Mouse (Mus musculus): ENCODE results near the gene Zbtb44. TPM values are rescaled to one million over a fixed set of nuclear protein-coding genes. Genes with fewer than 3 reads are reported as not detected.

Zbtb44 gene
- polyA plus RNA-seq, 1 experiment from 2014 or later: 7.1 TPM

DNA sequence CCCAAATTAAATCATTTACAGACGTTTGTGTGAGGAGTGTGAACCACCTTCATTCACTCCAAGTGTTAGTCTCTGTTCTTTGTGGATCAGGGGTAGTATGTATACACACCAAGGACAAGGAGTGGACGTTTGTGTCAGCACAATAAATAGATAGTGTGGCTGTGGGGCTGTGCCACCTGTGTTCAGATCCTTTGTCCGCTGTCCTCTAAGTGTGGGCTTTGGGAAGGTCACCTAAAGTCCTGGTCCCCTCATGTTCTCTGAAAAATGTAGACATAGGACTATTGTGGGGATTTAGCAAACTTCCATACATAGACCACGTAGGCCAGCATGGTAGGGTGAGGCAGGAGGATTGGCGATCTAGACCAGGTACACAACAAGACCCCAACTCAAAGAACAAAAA, 55.1 kb downstream of the Zbtb44 start:
- no peaks in the 10 kb centered on the region for H3K79me2 ChIP-seq (ENCODE audit: inconsistent target)
- H3K36me3 ChIP-seq (ENCODE audit: inconsistent target): no peaks in the 10 kb centered on the region
- H3K4me3 ChIP-seq (ENCODE audit: inconsistent target): no peak overlapping the region
- 81% methylated on average over 5 of the region's 5 CpGs for WGBS (ENCODE audit: missing documents)
- H3K27ac ChIP-seq: no peak overlapping the region

GRCm38 (mm10) chr9:31086085-31086753, 55.8 kb downstream of the Zbtb44 start:
- no peak overlapping the region for H3K27ac ChIP-seq
- no peak overlapping the region for H3K4me3 ChIP-seq (ENCODE audit: inconsistent target)
- 33% methylated on average over 10 of the region's 10 CpGs for WGBS (ENCODE audit: missing documents)
- no peaks in the 10 kb centered on the region for H3K79me2 ChIP-seq (ENCODE audit: inconsistent target)
- H3K36me3 ChIP-seq (ENCODE audit: inconsistent target): no peaks in the 10 kb centered on the region

GRCm38 (mm10) chr9:31086754-31087145, 56.3 kb downstream of the Zbtb44 start:
- H3K4me3 ChIP-seq (ENCODE audit: inconsistent target): no peak overlapping the region
- WGBS (ENCODE audit: missing documents): 86% methylated on average over 7 of the region's 7 CpGs
- no peak overlapping the region for H3K27ac ChIP-seq
- no peaks in the 10 kb centered on the region for H3K36me3 ChIP-seq (ENCODE audit: inconsistent target)
- H3K79me2 ChIP-seq (ENCODE audit: inconsistent target): no peaks in the 10 kb centered on the region

GRCm38 (mm10) chr9:31087466-31087865, 57.0 kb downstream of the Zbtb44 start:
- no peak overlapping the region for H3K4me3 ChIP-seq (ENCODE audit: inconsistent target)
- 85% methylated on average over 4 of the region's 4 CpGs for WGBS (ENCODE audit: missing documents)
- H3K36me3 ChIP-seq (ENCODE audit: inconsistent target): no peaks in the 10 kb centered on the region
- H3K79me2 ChIP-seq (ENCODE audit: inconsistent target): no peaks in the 10 kb centered on the region
- H3K27ac ChIP-seq: no peak overlapping the region

- H3K27ac ChIP-seq: no peak overlapping the region
- 81% methylated on average over 2 of the region's 3 CpGs for WGBS (ENCODE audit: missing documents)
- no peak overlapping the region for H3K4me3 ChIP-seq (ENCODE audit: inconsistent target)
- no peaks in the 10 kb centered on the region for H3K79me2 ChIP-seq (ENCODE audit: inconsistent target)
- H3K36me3 ChIP-seq (ENCODE audit: inconsistent target): no peaks in the 10 kb centered on the region
These were observed 57.7 kb downstream of the Zbtb44 start for GRCm38 (mm10) chr9:31088116-31088515.

DNA sequence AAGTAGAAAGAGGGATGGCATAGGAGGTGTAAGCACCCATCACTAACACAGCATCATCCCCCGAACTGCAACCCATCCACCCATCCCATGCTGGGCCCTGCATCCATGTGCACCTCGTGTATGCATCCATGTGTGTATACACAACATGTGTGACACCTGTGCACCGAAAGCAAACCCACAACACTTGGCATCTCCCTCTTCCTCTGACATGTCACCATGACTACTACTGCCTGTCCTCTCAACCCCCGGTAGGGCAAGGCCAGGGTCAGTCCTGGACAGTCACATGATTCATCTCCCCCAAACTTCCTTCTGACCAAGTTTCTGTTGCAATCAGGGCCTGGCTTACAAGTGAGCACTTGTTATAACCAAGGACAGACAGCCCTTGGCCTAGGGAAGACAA, 58.4 kb downstream of the Zbtb44 start:
- 75% methylated on average over 4 of the region's 4 CpGs for WGBS (ENCODE audit: missing documents)
- Histone ChIP-seq H3K27ac (no peak overlapping the region), H3K79me2 (ENCODE audit: inconsistent target) (no peaks in the 10 kb centered on the region), H3K4me3 (ENCODE audit: inconsistent target) (no peak overlapping the region), H3K36me3 (ENCODE audit: inconsistent target) (no peaks in the 10 kb centered on the region)

- Histone ChIP-seq H3K4me3 (ENCODE audit: inconsistent target) (no peak overlapping the region), H3K36me3 (ENCODE audit: inconsistent target) (no peaks in the 10 kb centered on the region), H3K27ac (no peak overlapping the region), H3K79me2 (ENCODE audit: inconsistent target) (no peaks in the 10 kb centered on the region)
- 95% methylated on average over 9 of the region's 9 CpGs for WGBS (ENCODE audit: missing documents)
These were observed 59.1 kb downstream of the Zbtb44 start for GRCm38 (mm10) chr9:31089541-31089940.

DNA sequence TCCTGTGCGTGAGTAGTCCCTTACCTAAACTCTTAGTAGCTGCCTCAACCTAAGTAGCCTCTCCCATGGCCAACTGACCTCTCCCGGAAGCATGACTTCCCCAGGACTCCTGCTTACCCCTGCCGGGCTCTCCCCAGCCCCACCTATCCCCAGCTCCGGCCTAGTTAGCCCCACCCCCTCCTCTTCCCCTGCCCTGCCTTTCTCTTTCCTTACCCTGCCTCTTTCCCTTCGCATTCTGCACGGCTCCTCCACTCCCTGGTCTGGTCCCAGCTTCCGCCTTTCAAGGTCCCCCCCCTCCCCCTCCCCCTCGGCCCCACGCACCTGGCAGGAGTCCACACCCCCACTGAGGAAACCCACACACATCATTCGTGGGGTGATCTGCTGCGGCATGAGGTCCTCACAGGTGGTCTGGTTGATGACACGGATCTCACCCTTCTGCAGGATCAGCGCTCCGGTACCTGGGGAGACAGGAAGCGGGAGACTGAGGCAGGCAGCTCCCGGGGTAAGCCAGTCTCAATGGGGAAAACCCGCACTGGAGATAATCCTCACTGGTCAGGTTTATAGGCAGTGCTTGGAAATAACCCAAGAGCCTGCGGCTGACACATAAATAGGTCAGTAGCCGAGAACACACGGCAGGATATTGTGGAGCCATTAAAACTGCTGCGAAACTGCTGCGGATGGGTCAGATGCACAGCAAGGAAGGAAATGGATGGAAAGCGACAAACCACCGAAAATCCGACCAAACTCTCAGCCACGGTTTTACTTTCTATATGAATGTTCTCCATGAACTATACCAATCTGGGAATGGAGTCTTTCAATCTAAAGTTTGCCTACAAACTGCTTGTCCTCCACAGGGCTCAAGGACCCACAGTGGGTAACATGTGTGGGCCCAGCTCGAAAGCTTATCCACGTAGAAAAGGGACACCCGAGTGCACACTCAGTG, 59.9 kb downstream of the Zbtb44 start:
- Histone ChIP-seq H3K4me3 (ENCODE audit: inconsistent target) (no peak overlapping the region), H3K79me2 (ENCODE audit: inconsistent target) (no peaks in the 10 kb centered on the region), H3K27ac (no peak overlapping the region), H3K36me3 (ENCODE audit: inconsistent target) (no peaks in the 10 kb centered on the region)
- WGBS (ENCODE audit: missing documents): 80% methylated on average over 26 of the region's 29 CpGs

DNA sequence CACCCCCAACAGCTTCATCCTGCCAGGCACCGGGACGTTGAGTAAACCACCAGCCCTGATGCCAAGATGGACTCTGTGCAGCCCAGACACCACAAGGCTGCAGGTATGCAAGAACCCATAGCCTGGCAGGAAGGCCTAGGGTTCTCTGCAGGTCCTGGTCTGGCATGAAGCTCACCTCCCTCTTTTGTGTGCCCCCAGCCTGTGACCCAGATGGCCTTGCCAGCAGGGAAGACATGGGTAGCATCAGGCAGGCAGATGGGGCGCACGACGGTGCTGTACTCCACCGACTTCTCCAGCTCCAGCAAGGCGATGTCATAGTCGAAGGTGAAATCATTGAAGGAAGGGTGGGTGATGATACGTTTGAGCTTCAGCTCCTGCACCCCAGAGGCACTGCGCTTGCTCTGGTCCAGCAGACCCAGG, 60.7 kb downstream of the Zbtb44 start:
- Histone ChIP-seq H3K4me3 (ENCODE audit: inconsistent target) (no peak overlapping the region), H3K36me3 (ENCODE audit: inconsistent target) (no peaks in the 10 kb centered on the region)
- 97% methylated on average over 10 of the region's 10 CpGs for WGBS (ENCODE audit: missing documents)

GRCm38 (mm10) chr9:31092111-31092832, 61.8 kb downstream of the Zbtb44 start:
- Histone ChIP-seq H3K4me3 (ENCODE audit: inconsistent target) (no peak overlapping the region), H3K27ac (no peak overlapping the region), H3K36me3 (ENCODE audit: inconsistent target) (no peaks in the 10 kb centered on the region), H3K79me2 (ENCODE audit: inconsistent target) (no peaks in the 10 kb centered on the region)
- 89% methylated on average over 18 of the region's 18 CpGs for WGBS (ENCODE audit: missing documents)

More for the DNA sequence above, 60.7 kb downstream of the Zbtb44 start:
- no peak overlapping the region for H3K27ac ChIP-seq
- no peaks in the 10 kb centered on the region for H3K79me2 ChIP-seq (ENCODE audit: inconsistent target)

- no peaks in the 10 kb centered on the region for H3K36me3 ChIP-seq (ENCODE audit: inconsistent target)
- no peaks in the 10 kb centered on the region for H3K79me2 ChIP-seq (ENCODE audit: inconsistent target)
- H3K27ac ChIP-seq: no peak overlapping the region
- WGBS (ENCODE audit: missing documents): 87% methylated on average over 10 of the region's 10 CpGs
- no peak overlapping the region for H3K4me3 ChIP-seq (ENCODE audit: inconsistent target)
These were observed 62.4 kb downstream of the Zbtb44 start for GRCm38 (mm10) chr9:31092833-31093195.

DNA sequence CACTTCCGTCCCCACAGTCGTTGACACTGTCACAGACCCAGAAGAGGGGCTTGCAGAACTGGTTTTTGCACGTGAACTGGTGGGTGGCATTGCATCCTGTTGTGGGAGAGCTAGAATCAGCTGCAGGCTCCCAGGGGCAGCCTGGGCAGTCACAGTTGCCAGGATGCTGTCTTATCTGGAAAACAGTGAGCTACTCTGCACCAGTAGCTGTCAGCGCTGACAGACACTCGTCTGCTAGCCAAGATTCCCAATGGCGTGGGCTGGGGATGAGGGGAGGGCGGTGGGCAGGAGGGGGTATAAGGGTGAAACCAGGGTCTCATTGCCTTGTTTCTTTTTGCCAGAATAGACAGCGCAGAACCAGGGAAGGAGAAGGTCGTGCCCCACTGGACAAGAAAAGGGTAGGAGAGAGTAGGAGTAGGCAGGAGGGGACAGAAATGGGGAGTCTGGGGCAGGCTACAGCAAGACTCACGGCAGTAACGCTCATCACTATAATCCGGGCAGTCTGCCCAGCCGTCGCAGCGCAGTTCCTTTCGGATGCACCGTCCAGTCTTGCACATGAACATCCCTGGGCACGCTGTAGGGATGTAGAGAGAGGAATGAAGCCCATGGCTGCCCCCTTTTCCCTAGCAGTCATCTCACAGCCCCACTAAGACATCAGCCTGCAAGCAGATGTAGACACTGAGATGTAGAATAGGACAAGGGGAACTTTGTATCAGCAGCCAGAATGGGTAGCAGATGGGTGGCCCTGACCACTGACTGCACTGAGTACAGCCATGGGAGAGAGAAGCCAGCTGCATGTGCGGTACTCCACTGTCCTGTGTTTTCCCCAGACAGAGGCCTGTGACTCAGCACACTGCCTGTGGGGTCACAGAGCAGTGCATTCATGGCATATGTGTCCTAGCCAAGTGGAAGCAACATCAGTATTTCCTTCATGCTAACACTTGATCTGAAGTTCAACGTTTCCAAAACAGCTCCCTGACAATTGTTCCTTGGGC, 66.9 kb downstream of the Zbtb44 start:
- Histone ChIP-seq H3K4me3 (ENCODE audit: inconsistent target) (no peak overlapping the region), H3K27ac (no peak overlapping the region), H3K36me3 (ENCODE audit: inconsistent target) (no peaks in the 10 kb centered on the region), H3K79me2 (ENCODE audit: inconsistent target) (no peaks in the 10 kb centered on the region)
- WGBS (ENCODE audit: missing documents): 94% methylated on average over 20 of the region's 20 CpGs

GRCm38 (mm10) chr9:31098118-31098517, 67.7 kb downstream of the Zbtb44 start:
- Histone ChIP-seq H3K36me3 (ENCODE audit: inconsistent target) (no peaks in the 10 kb centered on the region), H3K4me3 (ENCODE audit: inconsistent target) (no peak overlapping the region), H3K27ac (no peak overlapping the region), H3K79me2 (ENCODE audit: inconsistent target) (no peaks in the 10 kb centered on the region)
- WGBS (ENCODE audit: missing documents): 78% methylated on average over 5 of the region's 6 CpGs

- Histone ChIP-seq H3K36me3 (ENCODE audit: inconsistent target) (no peaks in the 10 kb centered on the region), H3K4me3 (ENCODE audit: inconsistent target) (no peak overlapping the region), H3K79me2 (ENCODE audit: inconsistent target) (no peaks in the 10 kb centered on the region), H3K27ac (no peak overlapping the region)
- WGBS (ENCODE audit: missing documents): 93% methylated on average over 8 of the region's 8 CpGs
These were observed 78.0 kb downstream of the Zbtb44 start for GRCm38 (mm10) chr9:31108464-31108863.
